Mouse (Mus musculus) cerebellum, adult 18-20 months (tissue): ENCODE measurements around the gene Usp53.

Source experiments
- DNase-seq, 2 experiments: peaks; one replicate each; pipeline ENCODE4 v3.0.0; 2021

Usp53 gene

GRCm38 (mm10) chr3:122984249-122985182, at the start of gene Usp53:
Usp53 (minus strand) TSS chr3:122984510.
- DNase-seq, result peak; percentile 92 to 98

- DNase-seq, result no peak
These were observed 49.5 kb upstream of the Usp53 start for GRCm38 (mm10) chr3:123033804-123034203.

- no peak for DNase-seq
These were observed 41.3 kb upstream of the Usp53 start for GRCm38 (mm10) chr3:123025634-123026033.

GRCm38 (mm10) chr3:123024496-123025234, 40.4 kb upstream of the Usp53 start:
- no peak for DNase-seq

- no peak for DNase-seq
These were observed 34.5 kb upstream of the Usp53 start for GRCm38 (mm10) chr3:123018792-123019191.

- no peak for DNase-seq
These were observed 29.2 kb upstream of the Usp53 start for GRCm38 (mm10) chr3:123013476-123013875.

- DNase-seq, result no peak
These were observed 25.1 kb upstream of the Usp53 start for GRCm38 (mm10) chr3:123009417-123009816.

- DNase-seq, result no peak
These were observed 23.1 kb upstream of the Usp53 start for GRCm38 (mm10) chr3:123007386-123007785.

GRCm38 (mm10) chr3:123001053-123001452, 16.7 kb upstream of the Usp53 start:
- no peak for DNase-seq

- DNase-seq, result no peak
These were observed 14.2 kb upstream of the Usp53 start for GRCm38 (mm10) chr3:122998511-122998910.

GRCm38 (mm10) chr3:122996968-122997367, 12.7 kb upstream of the Usp53 start:
- no peak for DNase-seq

- DNase-seq, result no peak
These were observed 2.6 kb upstream of the Usp53 start for GRCm38 (mm10) chr3:122986906-122987305.

- DNase-seq, result no peak
These were observed 2.1 kb upstream of the Usp53 start for GRCm38 (mm10) chr3:122986386-122986785.

- peak in 1 of 2 experiments; percentile 7 for DNase-seq
These were observed 1.1 kb upstream of the Usp53 start for GRCm38 (mm10) chr3:122985183-122985944.

- no peak for DNase-seq
These were observed 461 bp downstream of the Usp53 start for GRCm38 (mm10) chr3:122983849-122984248.

GRCm38 (mm10) chr3:122975964-122976363, 8.3 kb downstream of the Usp53 start:
- no peak for DNase-seq

- DNase-seq, result no peak
These were observed 8.9 kb downstream of the Usp53 start for GRCm38 (mm10) chr3:122975363-122975762.

GRCm38 (mm10) chr3:122974833-122975232, 9.5 kb downstream of the Usp53 start:
- no peak for DNase-seq

- DNase-seq, result no peak
These were observed 12.0 kb downstream of the Usp53 start for GRCm38 (mm10) chr3:122972126-122972822.

- DNase-seq, result no peak
These were observed 15.9 kb downstream of the Usp53 start for GRCm38 (mm10) chr3:122968391-122968790.

- DNase-seq, result no peak
These were observed 20.0 kb downstream of the Usp53 start for GRCm38 (mm10) chr3:122964301-122964700.

- DNase-seq, result no peak
These were observed 34.2 kb downstream of the Usp53 start for GRCm38 (mm10) chr3:122950129-122950528.
